Mouse (Mus musculus) left cerebral cortex, adult 2 months (tissue): ENCODE data around the gene Gm17359. TPM values are rescaled to one million over a fixed set of nuclear protein-coding genes. Genes with fewer than 3 reads are reported as not detected.

Source experiments
- DNase-seq, 2 experiments: peaks; one replicate each; pipeline ENCODE4 v3.0.0; 2021 to 2022; ENCODE audit warnings: low spot score in 2 of 2, mixed read lengths in 1 of 2; ENCODE audit errors: extremely low spot score in 1 of 2
- H3K27ac ChIP-seq: fragments of 200-600 bp; 2 replicates; pipeline ENCODE4 v1.8.1; 2022
- H3K4me3 ChIP-seq: fragments of 200-600 bp; 2 replicates; pipeline ENCODE4 v1.8.1; 2022
- CTCF ChIP-seq: fragments of 200-600 bp; IDR thresholded peaks from 2 replicates; pipeline ENCODE4 v1.8.1; 2022; ENCODE audit warnings: antibody characterized with exemption, mild to moderate bottlenecking, moderate library complexity
- intact Hi-C: fragments of 180-260 bp; cut with DNase I; formaldehyde crosslinking; loops from one replicate; pipeline ENCODE4 v1.15.1; 2025
- total RNA-seq, 2 experiments: library from RNA; stranded (reverse); gene quantifications; 2 replicates each; pipeline ENCODE4 v1.2.3; 2021

Gene Gm17359
- total RNA-seq, 2 experiments from 2014 or later: not detected

GRCm38 (mm10) chr3:79366098-79366497 is 29.6 kb downstream of the Gm17359 start:
- H3K27ac ChIP-seq: no peak overlapping the region
- intact Hi-C loops: no loop called here
- peak in 1 of 2 experiments; percentile 29 for DNase-seq
- H3K4me3 ChIP-seq: no peak overlapping the region
- no peak for TF ChIP-seq CTCF

GRCm38 (mm10) chr3:79368306-79368705 is 31.8 kb downstream of the Gm17359 start:
- intact Hi-C loops: no loop called here
- Histone ChIP-seq H3K27ac (no peak overlapping the region), H3K4me3 (no peak overlapping the region)
- no peak for TF ChIP-seq CTCF
- DNase-seq: no peak

GRCm38 (mm10) chr3:79370385-79370929 is 34.0 kb downstream of the Gm17359 start:
- no peak for DNase-seq
- H3K27ac ChIP-seq: no peak overlapping the region
- TF ChIP-seq CTCF: no peak
- intact Hi-C loops: no loop called here
- no peak overlapping the region for H3K4me3 ChIP-seq

GRCm38 (mm10) chr3:79371506-79372195 is 35.2 kb downstream of the Gm17359 start:
- Histone ChIP-seq H3K4me3 (no peak overlapping the region), H3K27ac (no peak overlapping the region)
- no peak for DNase-seq
- no peak for TF ChIP-seq CTCF
- intact Hi-C loops: no loop called here

- Histone ChIP-seq H3K27ac (no peak overlapping the region), H3K4me3 (no peak overlapping the region)
- TF ChIP-seq CTCF: no peak
- intact Hi-C loops: no loop called here
- no peak for DNase-seq
Measured at GRCm38 (mm10) chr3:79373930-79374329, 37.5 kb downstream of the Gm17359 start.

- DNase-seq: no peak
- H3K27ac ChIP-seq: no peak overlapping the region
- intact Hi-C loops: no loop called here
- no peak for TF ChIP-seq CTCF
- H3K4me3 ChIP-seq: no peak overlapping the region
Measured at GRCm38 (mm10) chr3:79378086-79378485, 41.6 kb downstream of the Gm17359 start.

GRCm38 (mm10) chr3:79379255-79379836 is 42.9 kb downstream of the Gm17359 start:
- no peak for DNase-seq
- no peak for TF ChIP-seq CTCF
- Histone ChIP-seq H3K27ac (no peak overlapping the region), H3K4me3 (no peak overlapping the region)
- intact Hi-C loops: no loop called here

GRCm38 (mm10) chr3:79379873-79380595 is 43.6 kb downstream of the Gm17359 start:
- intact Hi-C loops: no loop called here
- no peak overlapping the region for H3K4me3 ChIP-seq
- TF ChIP-seq CTCF: no peak
- no peak overlapping the region for H3K27ac ChIP-seq
- DNase-seq: no peak

- intact Hi-C loops: no loop called here
- Histone ChIP-seq H3K4me3 (no peak overlapping the region), H3K27ac (no peak overlapping the region)
- TF ChIP-seq CTCF: no peak
- DNase-seq: no peak
Measured at GRCm38 (mm10) chr3:79381398-79381797, 44.9 kb downstream of the Gm17359 start.

GRCm38 (mm10) chr3:79385434-79386029 is 49.1 kb downstream of the Gm17359 start:
- H3K27ac ChIP-seq: no peak overlapping the region
- TF ChIP-seq CTCF: no peak
- DNase-seq: no peak
- H3K4me3 ChIP-seq: no peak overlapping the region
- intact Hi-C loops: no loop called here

GRCm38 (mm10) chr3:79389081-79389480 is 52.6 kb downstream of the Gm17359 start:
- DNase-seq: no peak
- Histone ChIP-seq H3K27ac (no peak overlapping the region), H3K4me3 (no peak overlapping the region)
- intact Hi-C loops: no loop called here
- no peak for TF ChIP-seq CTCF

- DNase-seq: no peak
- TF ChIP-seq CTCF: no peak
- H3K27ac ChIP-seq: no peak overlapping the region
- H3K4me3 ChIP-seq: no peak overlapping the region
- intact Hi-C loops: no loop called here
Measured at GRCm38 (mm10) chr3:79400552-79400951, 64.1 kb downstream of the Gm17359 start.
